Mouse (Mus musculus) adrenal gland, adult 2 months (tissue): Measurements from ENCODE around the gene Serpinh1. TPM values are rescaled to one million over a fixed set of nuclear protein-coding genes. Genes with fewer than 3 reads are reported as not detected.
"Not testable (repeated sequence)": the region's sequence is repeated elsewhere in the genome, so short reads cannot be mapped to it uniquely, and the experiment has no call there.

Experiments
- DNase-seq: peaks from one replicate; pipeline ENCODE4 v3.0.0; 2021
- polyA plus RNA-seq: library from polyadenylated mRNA; depleted of rRNA; stranded (reverse); fragments of >200 nt; gene quantifications from 2 replicates; pipeline ENCODE4 v1.2.3, GENCODE M21; 2012
- total RNA-seq, 2 experiments: library from RNA; stranded (reverse); gene quantifications; 2 replicates each; pipeline ENCODE4 v1.2.3; 2021

Serpinh1 gene
- total and polyA plus RNA-seq, 3 experiments, result 276 to 358 (median 356) TPM

DNA sequence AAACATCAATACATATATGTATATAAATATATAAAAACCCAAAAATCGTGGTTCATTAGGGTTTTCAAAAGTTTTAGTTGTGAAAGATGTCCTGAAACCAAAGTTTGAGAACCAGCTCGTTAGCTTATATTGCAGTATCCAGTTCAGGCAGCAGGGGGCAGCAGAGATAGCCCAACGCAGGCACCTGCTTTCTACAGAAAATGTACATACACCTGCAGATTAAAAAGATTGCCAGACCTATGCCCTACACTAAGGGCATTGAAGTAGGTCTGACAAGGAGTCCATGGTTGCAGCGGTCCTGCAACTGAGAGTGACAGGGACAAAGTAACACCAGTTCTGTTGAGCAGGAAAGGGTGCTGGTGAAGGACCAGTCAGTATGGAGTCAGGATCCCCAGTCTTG, 22.4 kb upstream of the Serpinh1 start:
- DNase-seq, result peak; percentile 60

DNA sequence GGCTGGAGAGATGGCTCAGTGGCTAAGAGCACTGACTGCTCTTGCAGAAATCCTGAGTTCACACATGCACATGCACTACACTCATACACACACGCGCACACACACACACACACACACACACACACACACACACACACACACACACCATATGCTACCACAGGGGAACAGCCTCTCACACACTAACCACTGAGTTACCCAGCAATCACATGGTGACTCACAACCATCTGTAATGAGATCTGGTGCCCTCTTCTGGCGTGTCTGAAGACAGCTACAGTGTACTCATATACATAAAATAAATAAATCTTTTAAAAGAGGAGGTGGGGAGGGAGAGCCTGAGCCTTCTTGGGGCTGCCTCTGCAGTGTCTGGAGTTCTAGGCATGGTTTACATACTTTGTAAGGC, 21.3 kb upstream of the Serpinh1 start:
- DNase-seq, result not testable (repeated sequence)

DNA sequence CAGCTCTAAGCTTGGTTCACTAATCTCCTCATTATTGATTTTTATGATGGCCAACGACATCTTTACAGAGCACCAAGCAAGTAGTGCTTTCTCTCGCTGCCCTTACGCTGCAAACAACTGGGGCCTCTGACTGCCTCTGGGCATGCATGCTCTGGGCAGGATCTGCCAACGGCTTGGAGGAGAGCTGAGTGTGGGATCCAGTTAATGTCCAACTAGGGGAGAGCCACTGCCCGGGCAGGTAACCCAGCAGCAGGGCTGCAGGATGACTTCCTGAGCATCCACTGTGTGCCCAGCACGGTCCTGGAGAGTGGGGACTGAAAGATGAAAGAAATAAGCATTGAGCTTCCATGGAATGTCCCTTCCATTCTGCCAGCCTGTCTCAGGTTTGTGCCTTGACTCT, 13.7 kb upstream of the Serpinh1 start:
- no peak for DNase-seq

DNA sequence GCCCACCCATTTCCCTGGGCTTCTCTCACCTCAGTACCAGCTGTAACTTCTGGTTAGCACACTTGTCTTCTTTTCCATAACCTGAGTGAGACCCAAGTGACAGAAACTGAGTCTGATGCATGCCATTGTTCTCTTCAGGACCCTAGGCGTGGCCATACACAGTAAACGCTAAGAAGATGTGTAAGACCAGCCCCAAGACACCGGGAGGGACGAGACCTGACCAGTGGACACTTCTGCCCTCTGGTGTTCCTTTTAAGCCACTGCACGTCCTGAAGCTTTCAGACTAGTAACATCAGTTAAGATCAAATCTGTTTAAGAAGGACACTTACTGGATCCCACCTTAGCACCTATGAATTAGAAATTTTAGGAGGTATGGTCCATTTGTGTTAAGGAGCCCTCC, 12.0 kb upstream of the Serpinh1 start:
- peak; percentile 60 for DNase-seq

GRCm38 (mm10) chr7:99362137-99362536, 9.1 kb upstream of the Serpinh1 start:
- DNase-seq, result no peak

GRCm38 (mm10) chr7:99360803-99361414, 7.9 kb upstream of the Serpinh1 start:
- no peak for DNase-seq

DNA sequence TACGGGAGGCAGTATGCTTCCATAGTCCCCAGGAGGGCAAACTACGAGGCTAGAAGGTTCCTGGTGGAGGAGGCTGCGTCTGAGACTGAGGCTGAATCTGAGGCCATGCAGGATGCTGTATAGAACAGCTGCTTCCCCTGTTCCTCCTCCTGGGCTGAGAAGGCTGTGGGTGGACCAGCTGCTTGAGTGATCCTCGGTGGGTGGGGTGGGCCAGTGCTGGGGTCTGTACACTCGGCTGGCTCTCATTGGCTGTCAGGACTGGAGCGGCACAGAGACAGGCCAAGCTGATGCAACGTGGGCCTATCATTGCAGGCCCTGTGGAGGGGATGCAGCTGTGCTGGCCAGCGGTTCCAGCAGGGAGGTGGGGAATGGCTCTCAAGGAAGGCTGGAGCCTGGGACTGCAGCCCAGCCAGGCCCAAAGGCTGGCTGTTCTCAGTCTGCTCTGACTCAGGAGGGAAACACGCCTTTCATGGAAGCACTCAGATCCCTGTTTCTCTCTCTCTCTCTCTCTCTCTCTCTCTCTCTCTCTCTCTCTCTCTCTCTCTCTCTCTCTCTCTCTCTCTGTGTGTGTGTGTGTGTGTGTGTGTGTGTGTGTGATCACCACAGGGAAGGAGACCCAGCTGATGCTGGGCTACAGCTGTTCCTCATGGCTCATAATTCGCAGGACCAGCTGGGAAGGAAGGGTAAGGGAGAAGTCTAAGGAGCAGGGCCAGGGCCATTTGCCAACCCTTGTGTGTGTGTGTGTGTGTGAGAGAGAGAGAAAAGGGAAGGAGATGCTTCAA, 7.2 kb upstream of the Serpinh1 start:
- DNase-seq, result peak; percentile 73

DNA sequence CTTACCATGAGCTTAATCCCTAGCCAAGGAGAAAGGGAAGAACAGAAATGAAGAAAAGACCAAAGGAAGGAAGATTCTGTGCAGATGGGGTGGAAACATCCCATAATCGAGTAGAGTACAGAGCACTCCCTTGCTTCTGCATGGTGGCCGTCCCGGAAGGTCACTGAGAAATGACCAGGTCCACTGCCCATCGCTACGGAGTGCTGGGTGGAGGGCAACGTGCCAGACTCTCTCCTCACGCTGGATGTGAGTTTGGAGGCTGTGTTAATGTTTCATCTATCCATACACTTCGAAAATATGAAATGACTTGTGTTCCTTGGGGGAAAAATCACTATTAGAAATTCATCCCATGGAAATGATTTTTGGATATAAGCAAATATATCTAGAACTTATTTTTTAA, 5.3 kb upstream of the Serpinh1 start:
- no peak for DNase-seq

DNA sequence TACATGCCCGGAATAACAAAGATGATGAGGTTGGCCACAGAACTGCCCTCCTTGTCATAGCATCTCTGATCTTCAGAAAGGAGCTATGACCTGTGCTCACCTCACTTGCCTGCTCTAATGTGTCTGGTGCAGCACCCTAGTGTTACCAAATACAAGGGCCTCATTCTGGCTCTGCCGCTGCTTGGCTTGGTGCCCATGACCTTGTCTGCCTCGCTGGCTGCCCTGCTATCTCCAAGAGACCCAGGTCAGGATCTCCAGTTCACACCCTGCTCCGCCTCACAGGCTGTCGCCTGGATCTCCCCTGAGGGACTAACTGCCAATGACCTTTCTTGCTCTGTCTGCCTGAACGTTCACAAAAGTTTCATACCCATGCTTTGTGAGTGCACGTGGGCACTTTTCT, 4.2 kb upstream of the Serpinh1 start:
- peak; percentile 92 for DNase-seq

DNA sequence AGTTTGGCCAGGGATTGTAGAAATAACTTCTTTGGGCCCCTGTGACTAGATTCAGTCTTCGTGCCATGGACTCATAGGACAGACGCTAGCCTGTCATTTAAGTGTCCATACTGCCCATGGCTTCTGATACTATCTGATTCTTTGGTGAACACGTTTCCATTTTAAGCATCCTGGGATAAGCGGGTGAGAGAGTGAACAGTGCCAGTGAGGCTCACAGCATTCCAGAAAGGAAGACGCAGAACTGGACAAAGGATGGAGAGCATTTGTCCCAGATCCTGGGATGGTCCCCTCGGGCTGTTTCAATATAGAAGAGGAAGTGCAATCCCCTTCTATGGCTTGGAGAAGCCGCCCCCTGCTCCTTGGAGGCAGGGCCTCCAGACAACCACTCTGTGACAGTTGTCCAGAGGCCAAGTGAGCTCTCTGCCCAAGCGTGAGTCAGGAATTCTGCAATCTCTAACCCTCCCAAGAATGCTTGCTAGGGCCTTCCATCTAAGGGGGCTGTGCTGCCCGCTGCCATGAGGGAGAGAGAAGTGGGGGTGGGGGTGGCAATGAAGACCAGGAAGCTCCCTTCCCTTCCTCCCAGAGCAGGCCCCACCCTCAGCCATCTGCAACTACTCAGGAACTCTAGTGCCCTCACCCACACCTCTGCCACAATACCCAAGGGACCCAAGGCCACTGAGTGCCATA, 3.3 kb upstream of the Serpinh1 start:
- DNase-seq, result peak; percentile 83

GRCm38 (mm10) chr7:99355731-99356131, 2.7 kb upstream of the Serpinh1 start:
- peak; percentile 90 for DNase-seq

GRCm38 (mm10) chr7:99351802-99352517, 1.1 kb downstream of the Serpinh1 start:
- DNase-seq, result peak; percentile 68

DNA sequence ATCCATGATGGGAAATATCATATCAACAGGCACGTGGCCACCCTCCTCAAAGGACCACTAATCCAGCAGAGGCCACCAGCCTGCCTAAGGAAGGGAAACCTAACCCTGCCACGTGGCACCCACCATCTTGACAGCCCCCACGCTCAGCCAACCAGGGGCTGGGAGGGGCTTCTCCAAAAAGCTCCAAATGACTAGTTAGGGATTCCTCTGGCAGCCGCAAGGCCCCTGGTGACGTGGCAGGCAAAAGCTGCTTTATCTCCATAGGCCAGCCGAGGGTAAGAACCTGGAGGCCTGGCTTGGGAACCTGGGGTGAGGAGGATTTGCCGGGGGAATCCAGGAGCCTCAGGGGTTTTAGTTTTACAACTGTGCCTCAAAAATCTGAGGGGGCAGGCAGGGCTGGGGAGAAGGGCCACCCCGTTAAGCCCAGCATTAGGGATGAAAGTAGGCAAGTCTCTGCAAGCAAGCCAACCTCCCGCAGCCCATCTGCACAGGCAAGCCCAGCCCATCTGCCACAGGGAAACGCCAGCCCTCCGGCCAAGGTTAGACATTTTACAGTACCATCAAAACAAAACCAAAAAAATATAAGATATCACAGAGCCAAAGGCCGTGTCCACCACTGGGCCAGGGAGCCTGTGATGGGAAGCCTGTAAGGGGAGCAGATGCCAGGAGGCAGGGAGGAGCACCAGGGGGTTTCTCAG, 1.8 kb downstream of the Serpinh1 start:
- DNase-seq, result peak; percentile 70

GRCm38 (mm10) chr7:99349782-99350720, 3.0 kb downstream of the Serpinh1 start:
- DNase-seq, result no peak

DNA sequence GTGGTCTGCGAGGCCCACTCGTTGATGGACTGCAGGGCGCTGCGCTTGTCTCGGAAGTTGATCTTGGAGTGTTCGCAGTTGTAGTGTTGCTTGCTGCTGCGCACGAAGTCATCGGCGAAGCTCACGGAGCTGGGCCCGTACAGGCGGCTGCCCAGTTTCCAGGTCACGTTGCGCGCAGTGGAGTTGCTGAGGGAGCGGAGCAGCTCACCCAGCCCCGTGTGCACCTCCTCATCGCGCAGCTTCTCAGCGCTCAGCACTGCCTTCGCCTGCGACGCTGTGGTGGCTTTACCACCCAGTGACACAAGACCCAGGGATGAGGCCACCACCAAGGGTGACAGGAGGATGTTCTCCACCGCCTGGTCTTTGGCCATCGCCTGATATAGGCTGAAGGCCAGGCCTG, 4.2 kb downstream of the Serpinh1 start:
- no peak for DNase-seq

- no peak for DNase-seq
These were observed 5.8 kb downstream of the Serpinh1 start for GRCm38 (mm10) chr7:99347268-99347667.

DNA sequence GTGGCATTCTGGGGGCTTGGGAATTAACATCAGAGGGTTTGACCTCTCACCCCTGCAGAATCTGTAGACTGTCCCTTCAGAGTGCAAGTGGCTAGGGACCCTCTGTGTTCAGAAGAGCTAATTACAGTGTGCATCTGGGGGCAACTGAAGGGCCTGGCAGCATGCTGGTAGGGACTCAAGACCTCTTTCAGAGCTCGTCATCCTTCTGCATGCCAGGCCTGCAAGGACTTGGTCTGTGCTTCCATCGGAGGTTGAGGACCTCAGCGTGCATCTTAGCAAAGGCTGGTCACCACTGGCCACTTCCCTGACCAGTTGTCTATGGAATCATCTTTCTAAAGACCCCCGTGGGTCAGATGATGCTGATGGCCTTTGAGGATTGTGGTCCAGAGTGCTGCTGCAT, 9.5 kb downstream of the Serpinh1 start:
- no peak for DNase-seq

DNA sequence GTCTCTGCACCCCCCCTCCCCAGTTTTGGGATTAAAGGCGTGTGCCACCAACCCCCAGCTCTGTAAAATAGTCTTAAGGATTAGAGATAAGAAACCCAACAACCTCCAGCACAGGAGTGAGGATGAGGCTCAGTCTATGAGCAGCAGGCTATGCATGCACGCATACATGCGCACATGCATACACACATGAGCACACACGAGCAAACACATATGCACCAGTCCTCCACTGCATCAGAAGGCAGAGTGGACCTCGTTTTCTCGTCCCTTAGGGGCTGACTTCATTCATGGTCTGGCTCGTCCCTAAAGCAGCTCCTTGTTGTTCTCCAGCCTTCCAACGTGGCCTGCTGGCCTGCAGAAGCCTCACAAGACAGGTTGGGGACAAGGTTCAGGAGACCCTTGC, 12.3 kb downstream of the Serpinh1 start:
- DNase-seq, result no peak

DNA sequence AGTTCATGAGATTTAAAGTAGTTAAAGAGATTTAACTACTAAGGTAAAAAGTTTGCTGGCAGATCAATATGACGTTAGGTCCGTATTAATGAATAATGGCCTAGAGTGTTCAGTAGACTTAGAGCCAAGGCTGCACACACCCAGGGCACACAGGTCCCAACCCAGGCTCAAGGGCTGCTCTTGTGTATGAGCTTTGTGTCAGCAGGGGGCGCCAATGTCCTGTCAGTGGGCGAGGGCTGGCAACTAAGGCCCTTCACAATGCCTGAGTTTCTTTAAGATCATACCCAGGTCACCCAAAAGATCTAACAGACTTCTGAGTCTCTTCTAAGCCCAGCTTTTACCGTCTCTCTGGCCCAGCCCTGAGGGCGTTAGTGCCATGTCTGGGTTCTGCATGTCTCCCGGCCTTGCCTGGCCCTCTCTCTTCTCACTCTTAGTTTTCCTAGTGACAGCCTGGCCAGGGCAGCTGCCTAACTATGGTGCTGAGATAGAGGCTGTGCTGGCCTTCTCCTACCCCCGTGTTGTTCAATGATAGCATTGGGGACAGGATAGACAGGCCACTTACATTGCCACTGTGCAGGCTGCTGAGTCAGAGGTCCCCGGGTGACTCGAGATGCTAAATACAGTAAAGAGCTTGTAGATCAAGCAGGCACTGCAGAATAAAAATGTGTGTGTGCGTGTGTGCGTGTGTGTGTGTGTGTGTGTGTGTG, 20.1 kb downstream of the Serpinh1 start:
- peak; percentile 87 for DNase-seq

DNA sequence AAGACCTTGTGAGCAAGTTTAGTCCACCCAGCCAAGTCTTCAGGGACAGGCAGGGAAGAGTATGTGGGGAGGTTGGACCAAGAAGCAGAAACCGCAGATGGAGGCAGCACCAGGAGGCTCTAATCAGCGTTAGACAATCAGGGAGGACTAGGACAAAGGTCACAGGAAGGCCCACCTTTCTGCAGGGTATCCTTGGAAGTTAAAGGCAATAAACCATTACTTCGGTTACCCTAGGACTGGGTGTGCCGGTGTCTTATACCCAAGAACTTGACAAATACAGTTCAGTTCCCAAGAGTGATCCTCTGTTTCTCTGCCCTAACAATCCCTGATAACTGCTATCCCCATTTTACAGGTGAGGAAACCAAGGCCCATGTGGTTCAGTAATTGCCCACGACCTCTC, 23.0 kb downstream of the Serpinh1 start:
- no peak for DNase-seq
